Mouse (Mus musculus) cortical plate, adult 2 months (tissue): Measurements from ENCODE around the gene Lyrm9.

Experiments
- CTCF ChIP-seq: fragments of 200-500 bp; IDR thresholded peaks from 2 replicates; pipeline ENCODE4 v1.5.1; 2011; ENCODE audit warnings: mild to moderate bottlenecking, control low read depth, low read length; ENCODE audit not compliant: insufficient read depth; ENCODE audit errors: extremely low read depth
- POLR2A ChIP-seq: fragments of 200-500 bp; IDR thresholded peaks from 2 replicates; pipeline ENCODE4 v1.6.1; 2011; ENCODE audit warnings: mild to moderate bottlenecking, low read length, control low read depth; ENCODE audit not compliant: insufficient read depth; ENCODE audit errors: extremely low read depth

GRCm38 (mm10) chr11:78857611-78858010, 31.2 kb downstream of the Lyrm9 start:
- TF ChIP-seq CTCF, result no peak
- TF ChIP-seq POLR2A, result no peak
